Mouse (Mus musculus) liver, embryonic 14.5 days (tissue): ENCODE measurements around the gene Mllt3.

Experiments used
- CTCF ChIP-seq: IDR thresholded peaks from 2 replicates; pipeline ENCODE4 v1.5.1; 2016; ENCODE audit warnings: antibody characterized with exemption, low read depth, control low read depth
- EP300 ChIP-seq: IDR thresholded peaks from 2 replicates; pipeline ENCODE4 v1.6.1; 2016; ENCODE audit warnings: antibody characterized with exemption, low read depth

- no peak for TF ChIP-seq EP300
- TF ChIP-seq CTCF = no peak
These were observed 96.8 kb downstream of the Mllt3 start for GRCm38 (mm10) chr4:87936326-87936725.
